Mouse (Mus musculus) intestine, embryonic 16.5 days (tissue): ENCODE data around the gene Mog. TPM values are rescaled to one million over a fixed set of nuclear protein-coding genes. Genes with fewer than 3 reads are reported as not detected.
A peak's percentile ranks its signal among the peaks of the same experiment; 100 is the strongest.

Experiments
- ATAC-seq: fragments of 200-750 bp; cut with Nextera tagmentation; 2 replicates; pipeline ENCODE4 v1.8.0; 2017; ENCODE audit warnings: moderate TSS enrichment, moderate library complexity
- H3K27ac ChIP-seq: fragments of 300-500 bp; sonication (generic); 2 replicates; pipeline ENCODE4 v1.5.1; 2014; ENCODE audit warnings: mild to moderate bottlenecking, low read length
- H3K27me3 ChIP-seq: fragments of 300-500 bp; sonication (generic); replicated peaks from 2 replicates; pipeline ENCODE4 v1.6.1; 2014; ENCODE audit warnings: low read length, control low read depth, mixed read lengths; ENCODE audit not compliant: control insufficient read depth, insufficient read depth
- H3K36me3 ChIP-seq: fragments of 300-500 bp; sonication (generic); 2 replicates; pipeline ENCODE4 v1.6.1; 2014; ENCODE audit warnings: low read length, control low read depth; ENCODE audit not compliant: control insufficient read depth, insufficient read depth
- H3K4me1 ChIP-seq: fragments of 300-500 bp; sonication (generic); 2 replicates; pipeline ENCODE4 v1.6.1; 2014; ENCODE audit warnings: low read length, control low read depth, mixed read lengths; ENCODE audit not compliant: control insufficient read depth, insufficient read depth
- H3K4me2 ChIP-seq: fragments of 300-500 bp; sonication (generic); 2 replicates; pipeline ENCODE4 v1.6.1; 2014; ENCODE audit warnings: low read depth, low read length, control low read depth
- H3K4me3 ChIP-seq: fragments of 300-500 bp; sonication (generic); 2 replicates; pipeline ENCODE4 v1.5.1; 2014; ENCODE audit warnings: mild to moderate bottlenecking, low read length
- H3K9ac ChIP-seq: fragments of 300-500 bp; sonication (generic); 2 replicates; pipeline ENCODE4 v1.6.1; 2014; ENCODE audit warnings: low read depth, low read length
- H3K9me3 ChIP-seq: fragments of 300-500 bp; sonication (generic); 2 replicates; pipeline ENCODE4 v1.6.1; 2016; ENCODE audit warnings: low read length, control low read depth; ENCODE audit not compliant: control insufficient read depth
- WGBS: fragments of 180-500 bp; shearing (Covaris S2); extraction: QIAGEN DNeasy Blood & Tissue Kit; methylation state at CpG from one replicate; pipeline ENCODE4 v1.1.7; 2014; 5-methylcytosine and 5-hydroxymethylcytosine counted together
- polyA plus RNA-seq: library from polyadenylated mRNA; unstranded; fragments of >200 nt; fragmentation: Nextera tagmentation; extraction: Ambion mirVana; gene quantifications from 2 replicates; pipeline ENCODE4 v1.2.1, GENCODE M21; 2015

The Mog gene
- polyA plus RNA-seq, 1 experiment from 2014 or later, result not detected

- Histone ChIP-seq H3K4me2 (no peak overlapping the region), H3K4me3 (no peak overlapping the region), H3K27ac (no peak overlapping the region), H3K27me3 (no peaks in the 10 kb centered on the region), H3K9ac (no peak overlapping the region), H3K9me3 (no peaks in the 10 kb centered on the region), H3K4me1 (no peaks in the 10 kb centered on the region), H3K36me3 (no peaks in the 10 kb centered on the region)
- no peak for ATAC-seq
- WGBS, result 82% methylated on average over 10 of the region's 10 CpGs
These were observed 39.0 kb upstream of the Mog start for GRCm38 (mm10) chr17:37062101-37062641.

GRCm38 (mm10) chr17:37061435-37061834 lies 38.2 kb upstream of the Mog start:
- Histone ChIP-seq H3K9ac (no peak overlapping the region), H3K36me3 (no peaks in the 10 kb centered on the region), H3K4me2 (no peak overlapping the region), H3K27ac (no peak overlapping the region), H3K4me1 (no peaks in the 10 kb centered on the region), H3K4me3 (no peak overlapping the region), H3K9me3 (no peaks in the 10 kb centered on the region), H3K27me3 (no peaks in the 10 kb centered on the region)
- no peak for ATAC-seq
- WGBS, result 87% methylated on average over 3 of the region's 3 CpGs

GRCm38 (mm10) chr17:37056957-37057356 lies 33.8 kb upstream of the Mog start:
- Histone ChIP-seq H3K4me3 (no peak overlapping the region), H3K9ac (no peak overlapping the region), H3K9me3 (no peaks in the 10 kb centered on the region), H3K4me2 (no peak overlapping the region), H3K27me3 (no peaks in the 10 kb centered on the region), H3K4me1 (no peaks in the 10 kb centered on the region), H3K27ac (no peak overlapping the region), H3K36me3 (no peaks in the 10 kb centered on the region)
- no peak for ATAC-seq
- 87% methylated on average over 6 of the region's 6 CpGs for WGBS

GRCm38 (mm10) chr17:37051745-37052144 lies 28.5 kb upstream of the Mog start:
- Histone ChIP-seq H3K9me3 (no peaks in the 10 kb centered on the region), H3K27ac (no peak overlapping the region), H3K27me3 (no peaks in the 10 kb centered on the region), H3K4me3 (no peak overlapping the region), H3K4me1 (peaks cover 22% of the 10 kb centered on the region), H3K36me3 (no peaks in the 10 kb centered on the region), H3K4me2 (no peak overlapping the region), H3K9ac (no peak overlapping the region)
- 57% methylated on average over 4 of the region's 4 CpGs for WGBS
- no peak for ATAC-seq

GRCm38 (mm10) chr17:37050876-37051275 lies 27.7 kb upstream of the Mog start:
- no peaks in the 10 kb centered on the region for H3K9me3 ChIP-seq
- H3K27ac ChIP-seq, result no peak overlapping the region
- H3K36me3 ChIP-seq, result no peaks in the 10 kb centered on the region
- 11% methylated on average over 27 of the region's 27 CpGs for WGBS
- peak; percentile 1; the same call in 1 of the 2 replicates for ATAC-seq
- peak overlapping the region; percentile 61 for H3K4me3 ChIP-seq
- no peaks in the 10 kb centered on the region for H3K27me3 ChIP-seq
- H3K4me2 ChIP-seq, result peak overlapping the region; percentile 90
- peak overlapping the region; percentile 76 for H3K9ac ChIP-seq
- peaks cover 24% of the 10 kb centered on the region for H3K4me1 ChIP-seq

- peak; percentile 32 for ATAC-seq
- H3K4me2 ChIP-seq, result peak overlapping the region; percentile 90
- no peaks in the 10 kb centered on the region for H3K36me3 ChIP-seq
- H3K4me1 ChIP-seq, result peaks cover 24% of the 10 kb centered on the region
- H3K9ac ChIP-seq, result peak overlapping the region; percentile 76
- no peak overlapping the region; the same call in 1 of the 2 replicates for H3K27ac ChIP-seq
- under 1% methylated on average over 22 of the region's 22 CpGs for WGBS
- no peaks in the 10 kb centered on the region for H3K27me3 ChIP-seq
- peak overlapping the region; percentile 61 for H3K4me3 ChIP-seq
- H3K9me3 ChIP-seq, result no peaks in the 10 kb centered on the region
These were observed 27.2 kb upstream of the Mog start for GRCm38 (mm10) chr17:37050399-37050798.

GRCm38 (mm10) chr17:37049570-37050310 lies 26.5 kb upstream of the Mog start:
- Histone ChIP-seq H3K9ac (peak overlapping the region; percentile 76), H3K27me3 (no peaks in the 10 kb centered on the region), H3K4me1 (peaks cover 24% of the 10 kb centered on the region), H3K27ac (no peak overlapping the region; the same call in 1 of the 2 replicates), H3K4me3 (peak overlapping the region; percentile 61), H3K4me2 (peak overlapping the region; percentile 90), H3K9me3 (no peaks in the 10 kb centered on the region), H3K36me3 (no peaks in the 10 kb centered on the region)
- 5% methylated on average over 39 of the region's 39 CpGs for WGBS
- peak; percentile 19; the same call in 1 of the 2 replicates for ATAC-seq

- WGBS, result 71% methylated on average over 7 of the region's 7 CpGs
- H3K4me3 ChIP-seq, result no peak overlapping the region
- peaks cover 24% of the 10 kb centered on the region for H3K4me1 ChIP-seq
- no peak overlapping the region for H3K4me2 ChIP-seq
- ATAC-seq, result no peak
- H3K9ac ChIP-seq, result no peak overlapping the region
- no peak overlapping the region for H3K27ac ChIP-seq
- no peaks in the 10 kb centered on the region for H3K36me3 ChIP-seq
- H3K27me3 ChIP-seq, result no peaks in the 10 kb centered on the region
- no peaks in the 10 kb centered on the region for H3K9me3 ChIP-seq
These were observed 25.2 kb upstream of the Mog start for GRCm38 (mm10) chr17:37048383-37048782.

GRCm38 (mm10) chr17:37047981-37048380 lies 24.8 kb upstream of the Mog start:
- H3K4me1 ChIP-seq, result peaks cover 24% of the 10 kb centered on the region
- H3K4me2 ChIP-seq, result no peak overlapping the region
- ATAC-seq, result no peak
- no peak overlapping the region for H3K4me3 ChIP-seq
- 32% methylated on average over 3 of the region's 3 CpGs for WGBS
- H3K27me3 ChIP-seq, result no peaks in the 10 kb centered on the region
- H3K36me3 ChIP-seq, result no peaks in the 10 kb centered on the region
- no peak overlapping the region for H3K9ac ChIP-seq
- H3K27ac ChIP-seq, result no peak overlapping the region
- H3K9me3 ChIP-seq, result no peaks in the 10 kb centered on the region
